Mouse (Mus musculus) megakaryocyte, embryonic 14.5 days (primary cell): ENCODE data around the gene Smarcb1. TPM values are rescaled to one million over a fixed set of nuclear protein-coding genes. Genes with fewer than 3 reads are reported as not detected.

Experiments
- H3K27me3 ChIP-seq: replicated peaks from 2 replicates; pipeline ENCODE3; 2012; ENCODE audit warnings: inconsistent platforms
- H3K36me3 ChIP-seq: replicated peaks from 2 replicates; pipeline ENCODE3; 2012; ENCODE audit warnings: low read length, inconsistent platforms, mixed read lengths
- H3K4me1 ChIP-seq: 2 replicates; pipeline ENCODE4 v1.6.1; 2012; ENCODE audit warnings: inconsistent platforms
- H3K4me3 ChIP-seq: replicated peaks from 2 replicates; pipeline ENCODE3; 2012; ENCODE audit warnings: moderate library complexity, mild to moderate bottlenecking, inconsistent platforms
- H3K9me3 ChIP-seq: 2 replicates; pipeline ENCODE4 v1.6.1; 2012; ENCODE audit warnings: inconsistent platforms
- FLI1 ChIP-seq: IDR thresholded peaks from 2 replicates; pipeline ENCODE4 v1.6.1; 2012; ENCODE audit warnings: low read length, inconsistent platforms, mixed read lengths
- GATA1 ChIP-seq: IDR thresholded peaks from 3 replicates; pipeline ENCODE4 v1.6.1; 2012; ENCODE audit warnings: mixed read lengths, low read length, inconsistent platforms, borderline replicate concordance
- polyA plus RNA-seq: library from polyadenylated mRNA; stranded (reverse); fragments of >175 nt; gene quantifications from 2 replicates; pipeline ENCODE4 v1.2.3, GENCODE M21; 2012; ENCODE audit warnings: low replicate concordance; ENCODE audit not compliant: insufficient read depth

Gene Smarcb1
- polyA plus RNA-seq, 1 experiment, result 241 TPM

DNA sequence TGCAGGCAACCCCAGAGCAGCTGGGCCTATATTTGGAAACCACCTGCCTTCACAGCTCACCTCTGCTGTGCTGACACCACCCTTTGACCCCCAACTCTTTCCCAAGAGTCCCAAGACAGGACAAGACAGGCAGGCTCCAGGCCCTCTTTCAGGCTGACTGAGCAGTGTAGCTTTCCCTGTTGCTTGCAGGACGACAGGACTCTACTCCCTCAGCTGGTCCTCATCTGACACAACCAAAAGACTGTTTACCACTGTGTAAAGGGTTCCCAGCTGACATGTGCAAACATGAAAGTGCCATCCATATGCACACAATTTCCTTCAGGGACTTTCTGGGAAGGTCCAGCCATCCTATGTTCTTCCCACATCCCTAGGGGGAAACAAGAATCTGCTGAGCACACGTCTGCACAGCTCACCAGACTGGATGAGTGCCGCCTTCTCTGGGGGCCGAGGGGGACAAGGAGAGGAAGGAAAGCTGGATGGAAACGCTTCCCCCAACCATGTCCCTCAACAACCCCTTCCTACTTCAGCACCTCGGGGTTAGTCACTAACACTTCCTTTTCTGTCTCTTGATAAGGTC, 8.3 kb downstream of the Smarcb1 start:
- H3K4me3 ChIP-seq, result no peak overlapping the region
- peaks cover 83% of the 10 kb centered on the region for H3K36me3 ChIP-seq
- H3K27me3 ChIP-seq, result no peaks in the 10 kb centered on the region
- TF ChIP-seq GATA1 (no peak), FLI1 (no peak)
- peaks cover 56% of the 10 kb centered on the region for H3K4me1 ChIP-seq
- H3K9me3 ChIP-seq, result no peaks in the 10 kb centered on the region

DNA sequence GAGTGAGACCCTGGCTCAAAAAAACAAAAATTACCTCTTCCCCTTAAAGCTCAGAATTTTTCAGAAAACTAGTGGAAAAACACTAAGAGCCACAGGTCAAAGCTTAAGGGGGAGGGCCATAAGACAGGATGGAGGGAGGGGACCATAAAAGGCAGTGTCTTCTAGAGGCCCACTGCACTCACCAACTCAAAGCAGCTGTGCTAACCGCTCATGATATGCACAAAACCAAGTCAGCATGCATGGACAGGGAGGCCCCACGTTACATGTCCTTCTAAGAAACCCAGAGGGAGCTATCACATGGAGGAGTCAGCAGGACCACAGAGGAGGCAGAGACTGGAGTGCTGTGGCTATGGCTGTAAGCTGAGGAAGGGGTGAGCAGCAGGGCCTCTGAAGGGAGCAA, 10.7 kb downstream of the Smarcb1 start:
- Histone ChIP-seq H3K27me3 (no peaks in the 10 kb centered on the region), H3K36me3 (peaks cover 85% of the 10 kb centered on the region), H3K4me3 (no peak overlapping the region), H3K9me3 (no peaks in the 10 kb centered on the region), H3K4me1 (peaks cover 44% of the 10 kb centered on the region)
- TF ChIP-seq GATA1 (no peak), FLI1 (no peak)

DNA sequence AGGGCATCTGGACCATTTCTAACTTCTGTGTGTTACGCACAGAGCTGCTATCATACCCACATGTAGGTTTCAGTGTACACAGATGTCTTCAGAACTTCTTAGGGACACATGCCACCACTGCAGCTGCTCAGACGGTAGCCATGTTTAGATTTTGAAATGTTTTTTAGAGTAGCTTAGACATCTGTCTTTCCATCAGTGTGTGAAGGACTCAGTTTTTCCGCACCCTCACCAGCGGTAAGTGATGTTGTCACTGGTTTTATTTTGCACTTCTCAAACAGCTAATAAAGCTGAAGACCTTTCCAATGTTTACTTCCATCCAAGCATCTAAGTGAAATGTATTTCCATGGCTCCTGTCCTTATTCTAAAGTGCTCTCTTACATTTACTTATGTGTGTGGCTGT, 14.5 kb downstream of the Smarcb1 start:
- no peak for TF ChIP-seq FLI1
- no peak for TF ChIP-seq GATA1
- no peaks in the 10 kb centered on the region for H3K9me3 ChIP-seq
- peaks cover 19% of the 10 kb centered on the region for H3K4me1 ChIP-seq
- H3K27me3 ChIP-seq, result no peaks in the 10 kb centered on the region
- no peak overlapping the region for H3K4me3 ChIP-seq
- peaks cover 92% of the 10 kb centered on the region for H3K36me3 ChIP-seq

DNA sequence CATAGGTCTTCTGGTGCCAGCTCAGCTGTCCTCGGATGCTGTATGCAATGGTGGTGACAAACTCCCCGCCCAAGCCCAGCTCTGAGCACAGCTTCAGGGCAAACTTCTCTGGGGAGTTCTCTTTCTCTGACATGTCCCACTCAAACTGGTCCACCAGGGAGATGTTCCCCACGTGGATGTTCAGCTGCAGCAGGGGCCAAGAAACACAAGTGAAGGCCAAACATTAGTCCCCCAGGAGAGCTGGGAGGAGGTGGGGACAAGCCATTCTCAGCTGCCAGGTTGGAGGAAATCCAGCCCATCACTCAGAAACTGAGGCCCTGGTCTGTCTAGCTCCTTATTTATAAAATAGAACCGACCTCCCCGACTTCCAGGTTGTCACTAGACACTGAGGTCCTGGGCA, 17.0 kb downstream of the Smarcb1 start:
- no peak for TF ChIP-seq FLI1
- TF ChIP-seq GATA1, result no peak
- no peak overlapping the region for H3K4me3 ChIP-seq
- H3K36me3 ChIP-seq, result peaks cover 93% of the 10 kb centered on the region
- H3K9me3 ChIP-seq, result no peaks in the 10 kb centered on the region
- H3K4me1 ChIP-seq, result peaks cover under 1% of the 10 kb centered on the region; the same call in 1 of the 2 replicates
- no peaks in the 10 kb centered on the region for H3K27me3 ChIP-seq

DNA sequence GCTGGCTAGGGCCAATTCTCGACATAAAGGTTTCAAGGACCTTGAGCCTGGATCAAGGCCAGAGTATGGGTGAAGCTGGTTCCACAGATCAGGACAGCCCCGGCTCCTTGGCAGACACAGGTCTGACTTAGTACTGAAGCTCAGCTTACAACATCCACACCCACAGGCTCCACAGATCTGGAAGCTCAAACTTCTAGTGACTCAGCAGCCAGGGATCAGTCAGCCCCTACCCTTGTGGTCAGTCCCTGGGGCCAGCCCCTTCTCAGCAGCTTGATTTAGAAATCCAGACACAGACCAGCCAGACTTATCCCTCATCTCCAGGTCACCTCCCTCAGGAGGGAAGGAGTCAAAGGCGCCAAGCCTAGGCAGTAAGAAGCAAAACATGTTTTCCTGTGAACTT, 22.6 kb downstream of the Smarcb1 start:
- H3K27me3 ChIP-seq, result no peaks in the 10 kb centered on the region
- no peak overlapping the region for H3K4me3 ChIP-seq
- H3K4me1 ChIP-seq, result peaks cover 27% of the 10 kb centered on the region
- no peaks in the 10 kb centered on the region for H3K9me3 ChIP-seq
- peaks cover 99% of the 10 kb centered on the region for H3K36me3 ChIP-seq
- no peak for TF ChIP-seq FLI1
- no peak for TF ChIP-seq GATA1

DNA sequence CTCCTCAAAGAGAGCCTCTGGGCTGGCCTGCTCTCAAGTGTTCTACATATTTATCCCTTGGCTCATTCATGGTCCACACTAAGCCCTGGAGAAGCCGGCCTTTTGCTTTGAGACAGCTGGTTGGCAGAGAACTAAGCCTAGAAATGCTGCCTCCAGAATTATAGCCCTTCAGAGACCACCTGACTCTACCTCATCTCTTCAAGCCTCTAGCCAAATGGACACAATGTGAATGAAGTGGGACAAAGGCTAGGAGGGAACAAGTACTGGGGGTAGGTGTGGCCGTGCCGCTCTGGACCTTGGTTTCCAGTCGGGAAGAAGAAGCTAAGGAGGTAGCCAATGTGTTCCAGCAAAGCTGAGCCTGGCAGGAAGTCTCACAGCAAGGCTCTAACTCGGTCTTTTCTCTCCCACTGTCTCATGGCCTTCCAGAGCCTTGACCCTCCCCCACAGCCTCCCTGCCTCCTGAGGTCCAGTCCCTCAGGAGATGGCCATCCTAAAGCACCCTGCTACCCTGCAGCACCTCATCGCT, 23.3 kb downstream of the Smarcb1 start:
- peaks cover 34% of the 10 kb centered on the region for H3K4me1 ChIP-seq
- no peaks in the 10 kb centered on the region for H3K9me3 ChIP-seq

DNA sequence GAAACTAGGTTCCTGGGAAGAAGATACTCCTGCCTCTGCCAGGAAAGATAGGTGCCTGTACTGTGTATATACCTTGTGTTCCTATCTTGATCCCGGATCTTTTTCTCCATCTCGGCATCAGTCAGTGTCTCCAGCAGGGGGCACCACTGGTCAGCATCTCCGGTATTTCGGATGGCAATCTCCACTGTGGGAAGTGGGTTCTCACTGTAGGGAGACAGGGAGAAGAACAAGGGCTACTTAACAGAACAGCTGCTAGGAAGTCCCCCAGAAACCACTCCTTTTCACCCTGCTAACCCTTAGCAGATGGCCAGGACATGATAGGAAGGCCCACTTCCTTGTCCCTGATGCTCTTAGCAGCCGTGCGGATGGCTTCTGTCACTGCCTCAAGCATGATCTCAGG, 24.0 kb downstream of the Smarcb1 start:
- peaks cover 88% of the 10 kb centered on the region for H3K36me3 ChIP-seq
- H3K4me3 ChIP-seq, result no peak overlapping the region
- peaks cover 41% of the 10 kb centered on the region for H3K4me1 ChIP-seq
- no peak for TF ChIP-seq GATA1
- no peak for TF ChIP-seq FLI1
- H3K27me3 ChIP-seq, result no peaks in the 10 kb centered on the region
- no peaks in the 10 kb centered on the region for H3K9me3 ChIP-seq

More for the DNA sequence above, 23.3 kb downstream of the Smarcb1 start:
- Histone ChIP-seq H3K27me3 (no peaks in the 10 kb centered on the region), H3K36me3 (peaks cover 95% of the 10 kb centered on the region), H3K4me3 (no peak overlapping the region)
- TF ChIP-seq FLI1 (no peak), GATA1 (no peak)

DNA sequence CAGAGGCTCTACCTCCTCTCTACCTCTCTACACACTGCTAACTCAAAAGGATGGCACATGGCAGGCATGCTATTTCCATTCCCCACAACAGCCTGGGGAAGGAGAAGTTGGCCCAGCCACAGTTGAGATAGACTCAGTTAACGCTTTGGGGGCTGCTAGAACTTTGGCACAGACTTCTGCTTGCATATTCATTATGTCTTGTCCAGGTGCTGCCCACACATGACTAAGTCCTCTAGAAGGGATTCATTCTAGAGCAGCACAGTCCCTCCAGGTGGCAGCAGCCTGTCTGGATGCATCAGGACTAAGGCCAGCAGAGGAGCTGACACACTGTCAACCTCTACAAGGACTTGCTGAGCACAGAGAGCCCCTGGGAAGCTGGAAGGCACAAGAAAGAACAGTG, 25.2 kb downstream of the Smarcb1 start:
- Histone ChIP-seq H3K9me3 (no peaks in the 10 kb centered on the region), H3K4me1 (peaks cover 41% of the 10 kb centered on the region), H3K27me3 (no peaks in the 10 kb centered on the region), H3K4me3 (no peak overlapping the region), H3K36me3 (peaks cover 76% of the 10 kb centered on the region)
- TF ChIP-seq GATA1 (no peak), FLI1 (no peak)

DNA sequence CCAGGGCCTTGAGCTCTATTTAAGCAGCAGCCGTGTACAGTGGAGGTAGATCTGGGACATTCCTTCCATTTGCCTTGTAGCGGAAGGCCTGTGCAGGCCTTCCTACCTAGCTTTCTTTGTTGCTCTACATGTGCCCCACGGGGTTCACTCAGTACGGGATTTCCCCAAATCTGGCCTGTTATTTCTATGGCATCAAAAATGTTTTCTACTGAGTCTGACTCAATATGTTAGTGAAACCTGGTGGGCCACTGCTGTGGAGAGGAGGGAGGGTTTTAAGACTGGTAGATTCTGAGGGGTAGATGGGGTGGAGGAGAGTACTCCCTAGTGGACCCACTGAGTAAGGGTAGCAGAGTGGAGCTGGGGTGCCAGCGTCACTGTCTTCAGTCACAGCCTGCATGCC, 25.7 kb downstream of the Smarcb1 start:
- peaks cover 41% of the 10 kb centered on the region for H3K4me1 ChIP-seq
- H3K36me3 ChIP-seq, result peaks cover 71% of the 10 kb centered on the region
- H3K27me3 ChIP-seq, result no peaks in the 10 kb centered on the region
- no peaks in the 10 kb centered on the region for H3K9me3 ChIP-seq
- H3K4me3 ChIP-seq, result no peak overlapping the region
- no peak for TF ChIP-seq FLI1

DNA sequence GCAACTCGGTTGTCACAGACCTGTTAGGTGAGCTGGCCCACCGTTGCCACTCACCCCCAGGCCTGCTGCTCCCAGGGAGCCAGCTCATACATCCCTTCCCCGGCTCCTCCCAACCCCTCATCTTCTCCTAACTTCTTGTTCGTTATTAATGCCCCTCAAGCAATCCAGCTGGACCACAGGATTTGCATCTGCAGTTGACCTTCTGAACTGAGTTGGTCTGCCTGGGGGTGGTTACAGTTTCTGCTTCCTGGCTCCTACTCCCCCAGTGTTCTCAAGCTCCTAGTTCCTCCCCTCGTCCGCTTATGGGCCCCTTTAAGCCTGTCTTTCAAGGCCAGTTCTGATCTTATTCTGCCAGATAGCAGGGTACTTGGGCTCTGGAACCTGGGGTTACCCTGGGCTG, 26.8 kb downstream of the Smarcb1 start:
- Histone ChIP-seq H3K36me3 (peaks cover 61% of the 10 kb centered on the region), H3K4me1 (peaks cover 49% of the 10 kb centered on the region), H3K27me3 (no peaks in the 10 kb centered on the region), H3K4me3 (no peak overlapping the region), H3K9me3 (no peaks in the 10 kb centered on the region)
- no peak for TF ChIP-seq FLI1
- TF ChIP-seq GATA1, result no peak
